Mouse (Mus musculus): Measurements from ENCODE around the gene Slc22a28. TPM values are rescaled to one million over a fixed set of nuclear protein-coding genes. Genes with fewer than 3 reads are reported as not detected.

The Slc22a28 gene
- polyA plus RNA-seq (2014; fragmentation: Illumina TruSeq; extraction: RNeasy Lipid Tissue Mini Kit (QIAGEN cat#74804); ENCODE audit: low read depth, low replicate concordance): not detected

DNA sequence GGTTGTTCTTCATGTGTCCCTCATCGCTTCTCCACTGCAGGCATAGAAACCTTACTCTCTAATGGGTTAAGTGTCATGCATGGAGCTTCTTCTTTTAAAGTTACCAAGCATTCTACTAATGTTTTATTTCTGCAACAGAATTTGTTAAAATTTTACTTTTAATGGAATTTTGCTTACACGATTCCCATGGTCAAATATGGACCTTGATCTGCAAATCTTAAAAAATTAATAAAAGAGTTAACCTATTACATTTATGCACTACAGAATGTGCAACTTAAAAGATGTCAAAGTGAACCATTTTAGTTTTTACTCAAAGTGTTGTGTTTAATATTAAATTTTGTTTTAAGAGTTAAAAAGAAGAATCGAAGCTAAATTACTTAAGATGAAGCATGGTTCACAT, at the start of gene Slc22a28:
Slc22a28 (minus strand) TSS at position 102 of the 400 bp plus-strand sequence.

Other genes with a start within 250 kb of the Slc22a28 start
- not detected for gene Slc22a27, start 166.0 kb downstream of the Slc22a28 start, polyA plus RNA-seq (2014; fragmentation: Illumina TruSeq; extraction: RNeasy Lipid Tissue Mini Kit (QIAGEN cat#74804); ENCODE audit: low read depth, low replicate concordance)
- gene Slc22a29, start 86.9 kb upstream of the Slc22a28 start, polyA plus RNA-seq (2014; fragmentation: Illumina TruSeq; extraction: RNeasy Lipid Tissue Mini Kit (QIAGEN cat#74804); ENCODE audit: low read depth, low replicate concordance): not detected

Measured in heart, adult 10 weeks (tissue).